Mouse (Mus musculus) megakaryocyte, embryonic 14.5 days (primary cell): ENCODE measurements around the gene Tcstv1.
"Not testable (repeated sequence)": the region's sequence is repeated elsewhere in the genome, so short reads cannot be mapped to it uniquely, and the experiment has no call there.

ENCODE experiments used
- FLI1 ChIP-seq: IDR thresholded peaks from 2 replicates; pipeline ENCODE4 v1.6.1; 2012; ENCODE audit warnings: low read length, inconsistent platforms, mixed read lengths
- GATA1 ChIP-seq: IDR thresholded peaks from 3 replicates; pipeline ENCODE4 v1.6.1; 2012; ENCODE audit warnings: mixed read lengths, low read length, inconsistent platforms, borderline replicate concordance

DNA sequence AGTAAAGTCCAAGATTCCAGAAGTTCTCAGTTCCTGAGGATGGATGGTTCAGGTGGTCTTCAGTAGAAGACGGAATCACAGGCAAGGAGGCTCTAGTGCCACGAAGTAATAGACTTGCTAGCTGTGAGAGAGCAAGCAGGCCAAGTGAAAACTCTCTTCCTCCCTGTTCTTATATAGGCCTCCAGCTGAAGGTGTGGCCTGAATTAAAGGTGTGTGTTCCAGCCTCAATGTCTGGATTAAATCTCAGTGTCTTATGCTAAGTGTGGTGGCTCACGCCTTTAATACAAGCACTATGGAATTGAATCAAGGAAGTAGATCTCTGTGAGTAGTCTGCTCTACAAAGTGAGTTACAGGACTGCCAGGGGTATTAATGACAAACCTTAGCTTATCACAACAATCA, at the start of gene Tcstv1:
- TF ChIP-seq GATA1, FLI1: not testable (repeated sequence)
